Mouse (Mus musculus): ENCODE measurements around the gene Kcnj9.

DNA sequence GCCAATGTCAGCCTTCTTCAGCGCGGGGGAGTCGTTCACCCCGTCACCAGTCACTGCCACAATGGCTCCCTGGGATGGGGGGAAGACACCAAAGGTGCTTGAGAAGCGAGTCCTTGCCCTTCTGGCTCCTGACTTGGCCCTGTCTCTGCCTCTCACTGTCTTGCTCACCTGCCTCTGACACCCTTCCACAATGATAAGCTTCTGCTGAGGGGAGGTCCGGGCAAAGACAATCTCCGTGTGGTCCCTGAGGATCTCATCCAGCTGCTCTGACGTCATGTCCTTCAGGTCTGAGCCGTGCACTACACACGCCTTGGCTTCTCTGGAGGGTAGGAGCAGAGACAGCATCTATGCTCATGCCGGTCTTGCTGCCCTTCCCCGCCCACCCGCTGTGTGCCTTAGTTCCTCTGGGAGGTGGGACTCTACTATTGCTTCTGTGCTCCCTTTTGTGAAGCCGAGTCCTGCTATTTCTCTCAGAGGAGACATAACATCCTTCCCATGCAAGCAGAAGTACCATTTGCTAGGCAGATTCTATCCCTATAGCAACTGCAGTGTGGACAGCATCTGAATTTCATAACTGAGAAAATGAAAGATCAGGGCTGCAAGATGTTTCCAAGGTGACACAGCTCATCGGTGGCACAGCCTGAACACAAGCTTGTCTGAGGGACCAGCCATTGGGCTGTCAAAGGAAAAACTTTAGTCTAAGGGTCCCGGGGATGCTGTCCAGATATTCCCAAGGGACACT is 49.2 kb downstream of the Kcnj9 start:
- TF ChIP-seq POLR2A (IDR thresholded peaks at IDR 0.05; ENCODE audit: extremely low read depth, insufficient read depth, low read length) (no peak), CTCF (IDR thresholded peaks at IDR 0.05; ENCODE audit: low read depth, low read length) (no peak)

Data from liver, adult 2 months (tissue).